Mouse (Mus musculus) adrenal gland, adult (tissue): ENCODE measurements around the gene Senp3.
A peak's percentile ranks its signal among the peaks of the same experiment; 100 is the strongest.
"Not testable (repeated sequence)": the region's sequence is repeated elsewhere in the genome, so short reads cannot be mapped to it uniquely, and the experiment has no call there.

Source experiments
- DNase-seq, 2 experiments: peaks; one replicate each; pipeline ENCODE4 v3.0.0; 2022 to 2023; ENCODE audit warnings: low spot score in 1 of 2; ENCODE audit not compliant: inconsistent age in 2 of 2

The Senp3 gene

DNA sequence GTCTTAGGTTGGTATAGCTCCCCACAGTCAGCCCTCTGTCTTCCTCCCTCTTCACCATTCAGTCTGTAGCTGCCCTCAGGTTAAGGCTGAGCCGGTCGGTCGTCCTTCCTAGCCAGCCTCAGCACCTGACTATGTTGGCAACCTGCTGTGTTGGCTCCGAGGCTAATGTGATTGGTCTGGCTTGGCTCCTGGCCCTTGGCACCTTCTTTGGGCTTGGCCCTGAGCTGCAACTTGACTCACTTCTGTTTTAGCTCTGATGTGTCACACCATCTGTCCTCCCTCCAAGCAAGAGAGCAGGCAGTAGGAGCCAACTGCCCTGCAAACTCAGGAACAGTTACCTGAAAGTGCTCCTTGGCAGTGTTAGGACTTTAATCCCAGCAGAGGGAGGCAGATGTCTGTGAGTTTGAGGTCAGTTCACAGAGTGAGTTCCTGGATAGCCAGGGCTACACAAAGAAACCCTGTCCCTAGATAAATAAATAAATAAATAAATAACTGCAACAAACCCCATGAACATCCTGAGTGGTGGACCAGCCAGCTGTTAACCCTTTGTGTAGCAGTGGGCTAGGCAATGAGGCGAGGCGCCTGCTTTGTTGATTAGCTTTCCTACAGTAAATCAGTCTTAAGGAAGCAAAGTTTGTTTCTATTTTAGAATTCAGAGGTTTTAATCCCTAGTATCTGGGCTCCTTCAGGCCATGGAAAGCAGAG, 25.0 kb upstream of the Senp3 start:
- peak; percentile 89 to 95 for DNase-seq

DNA sequence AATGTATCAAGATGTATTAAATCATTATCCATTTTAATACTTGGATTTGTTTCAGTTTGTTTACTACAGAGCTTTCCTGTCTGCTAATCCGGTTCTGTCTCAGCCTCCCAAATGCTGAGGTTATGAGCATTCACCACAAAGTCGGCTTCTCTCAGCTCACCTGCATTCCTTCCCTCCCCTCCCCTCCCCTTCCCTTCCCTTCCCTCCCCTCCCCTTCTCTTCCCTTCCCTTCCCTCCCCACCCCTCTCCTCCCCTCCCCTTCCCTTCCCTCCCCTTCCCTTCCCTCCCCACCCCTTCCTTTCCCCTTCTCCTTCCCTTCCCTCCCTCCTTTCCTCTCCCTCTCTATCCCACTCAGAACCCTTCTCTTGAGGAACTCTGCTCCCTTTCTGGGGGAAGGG, 22.7 kb upstream of the Senp3 start:
- no peak for DNase-seq

DNA sequence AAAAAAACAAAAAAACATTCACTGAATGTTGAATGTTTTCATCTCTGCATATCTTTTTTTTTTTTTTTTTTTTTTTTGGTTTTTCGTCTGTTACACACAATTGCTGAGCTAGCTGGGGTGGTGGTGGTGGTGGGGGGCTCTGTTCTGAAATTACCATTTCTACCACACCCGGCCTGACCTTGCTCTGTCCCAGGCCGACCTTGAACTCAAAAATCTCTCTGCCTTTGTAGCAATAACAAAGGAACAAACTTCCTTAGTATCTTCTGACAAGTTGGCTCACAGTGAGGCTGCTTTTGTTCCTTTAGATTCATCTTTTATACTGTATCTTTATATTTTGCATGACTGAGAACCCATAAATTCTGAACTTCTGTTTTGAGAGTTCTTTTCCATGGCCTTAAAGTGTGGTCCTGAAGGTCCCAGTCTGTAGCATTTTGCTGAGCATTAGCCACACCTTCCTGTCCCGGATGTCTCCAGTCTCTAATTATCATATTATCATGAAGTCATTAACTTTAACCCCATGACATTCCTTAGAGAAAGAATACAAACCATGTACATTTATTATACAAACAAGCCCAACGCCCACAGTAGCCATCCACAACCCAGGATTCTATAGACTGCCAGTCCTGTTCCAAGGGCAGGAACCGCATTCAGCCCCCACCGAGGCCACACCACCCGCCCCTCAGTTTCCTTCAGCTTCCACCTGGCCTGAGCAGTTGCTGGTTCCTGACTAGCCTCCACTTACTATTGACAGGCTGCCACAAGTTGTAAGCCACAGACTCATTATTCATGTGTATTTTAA, 22.1 kb upstream of the Senp3 start:
- no peak for DNase-seq

DNA sequence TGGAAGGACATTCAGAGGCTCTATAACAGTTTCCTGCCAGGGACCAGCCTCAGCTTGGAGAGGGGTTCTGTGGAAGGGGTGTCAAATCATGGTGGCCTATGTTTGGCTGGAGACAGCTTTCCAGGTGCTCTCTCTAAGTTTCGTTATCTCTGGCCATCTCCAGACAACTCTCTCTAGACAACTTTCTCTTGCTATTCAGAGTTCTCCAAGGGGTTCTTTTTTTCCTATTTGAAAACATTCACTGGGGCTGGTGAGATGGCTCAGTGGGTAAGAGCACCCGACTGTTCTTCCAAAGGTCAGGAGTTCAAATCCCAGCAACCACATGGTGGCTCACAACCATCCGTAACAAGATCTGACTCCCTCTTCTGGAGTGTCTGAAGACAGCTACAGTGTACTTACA, 21.5 kb upstream of the Senp3 start:
- not testable (repeated sequence) for DNase-seq

DNA sequence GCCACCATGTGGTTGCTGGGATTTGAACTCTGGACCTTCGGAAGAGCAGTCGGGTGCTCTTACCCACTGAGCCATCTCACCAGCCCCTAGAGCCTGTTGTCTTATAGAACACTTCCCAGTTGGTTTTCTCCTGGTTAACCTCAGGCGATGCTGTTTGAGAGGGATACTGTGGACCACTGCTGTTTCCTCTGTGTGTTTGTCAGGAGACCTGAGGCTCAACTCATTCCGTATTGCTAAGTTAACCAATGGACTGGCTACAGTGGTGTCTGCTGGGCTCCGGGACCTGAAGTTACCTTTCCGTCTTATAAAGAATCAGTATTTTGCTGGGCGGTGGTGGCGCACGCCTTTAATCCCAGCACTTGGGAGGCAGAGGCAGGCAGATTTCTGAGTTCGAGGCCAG, 21.0 kb upstream of the Senp3 start:
- DNase-seq = not testable (repeated sequence)

DNA sequence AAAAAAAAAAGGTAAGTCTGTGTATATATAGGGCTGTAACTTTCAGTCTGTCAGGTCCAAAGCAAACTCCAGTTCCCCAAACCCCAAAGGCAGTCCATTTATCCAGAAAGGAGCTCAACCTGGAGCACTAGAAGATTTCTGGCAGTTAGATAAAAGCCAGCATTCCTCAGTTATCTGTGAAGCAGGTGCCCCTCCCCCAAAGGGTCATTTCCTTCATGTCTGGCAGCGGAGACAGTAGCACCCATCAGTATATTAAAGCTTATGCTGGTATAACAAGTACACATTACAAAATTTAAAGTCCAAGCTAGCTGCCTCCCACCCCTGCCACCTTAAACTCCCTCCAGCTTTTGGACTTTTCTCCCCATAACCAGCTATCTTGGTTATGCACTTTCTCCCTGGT, 17.7 kb upstream of the Senp3 start:
- peak in 1 of 2 experiments; percentile 53 for DNase-seq

DNA sequence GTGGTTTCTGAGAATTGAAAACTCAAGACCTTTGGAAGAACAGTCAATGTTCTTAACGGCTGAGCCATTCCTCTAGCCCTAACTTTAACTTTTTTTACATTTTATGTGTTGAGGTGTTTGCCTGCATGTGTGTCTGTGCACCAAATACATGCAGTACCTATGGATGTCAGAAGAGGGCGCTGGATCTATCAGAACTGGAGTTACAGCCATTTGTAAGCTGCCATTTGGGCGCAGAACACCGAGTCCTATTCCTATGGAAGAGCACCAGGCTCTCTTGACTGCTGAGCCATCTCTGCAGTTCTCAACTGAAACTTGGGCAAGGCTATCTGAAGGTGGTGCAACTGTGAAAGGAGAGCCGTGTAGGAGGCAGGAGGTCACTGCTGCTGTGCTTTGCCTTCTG, 16.7 kb upstream of the Senp3 start:
- DNase-seq = no peak

DNA sequence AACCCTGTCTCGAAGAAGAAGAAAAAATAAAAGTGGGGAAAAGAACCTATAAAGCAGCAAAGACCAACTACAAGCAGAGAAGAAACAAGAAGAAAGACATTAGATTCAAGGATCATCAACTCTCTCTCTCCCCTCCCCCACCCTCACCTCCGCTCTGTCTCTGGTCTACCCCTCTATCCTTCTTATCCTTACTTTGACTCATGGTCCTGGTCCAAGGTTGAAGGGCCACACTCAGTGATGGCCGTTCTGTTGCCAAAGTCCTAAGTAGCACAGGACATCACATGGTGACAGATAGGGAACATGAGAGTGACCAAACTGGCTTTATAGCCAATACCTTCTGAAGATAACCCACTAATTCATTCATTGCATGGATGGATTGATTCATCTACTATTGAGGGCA, 15.5 kb upstream of the Senp3 start:
- no peak for DNase-seq

DNA sequence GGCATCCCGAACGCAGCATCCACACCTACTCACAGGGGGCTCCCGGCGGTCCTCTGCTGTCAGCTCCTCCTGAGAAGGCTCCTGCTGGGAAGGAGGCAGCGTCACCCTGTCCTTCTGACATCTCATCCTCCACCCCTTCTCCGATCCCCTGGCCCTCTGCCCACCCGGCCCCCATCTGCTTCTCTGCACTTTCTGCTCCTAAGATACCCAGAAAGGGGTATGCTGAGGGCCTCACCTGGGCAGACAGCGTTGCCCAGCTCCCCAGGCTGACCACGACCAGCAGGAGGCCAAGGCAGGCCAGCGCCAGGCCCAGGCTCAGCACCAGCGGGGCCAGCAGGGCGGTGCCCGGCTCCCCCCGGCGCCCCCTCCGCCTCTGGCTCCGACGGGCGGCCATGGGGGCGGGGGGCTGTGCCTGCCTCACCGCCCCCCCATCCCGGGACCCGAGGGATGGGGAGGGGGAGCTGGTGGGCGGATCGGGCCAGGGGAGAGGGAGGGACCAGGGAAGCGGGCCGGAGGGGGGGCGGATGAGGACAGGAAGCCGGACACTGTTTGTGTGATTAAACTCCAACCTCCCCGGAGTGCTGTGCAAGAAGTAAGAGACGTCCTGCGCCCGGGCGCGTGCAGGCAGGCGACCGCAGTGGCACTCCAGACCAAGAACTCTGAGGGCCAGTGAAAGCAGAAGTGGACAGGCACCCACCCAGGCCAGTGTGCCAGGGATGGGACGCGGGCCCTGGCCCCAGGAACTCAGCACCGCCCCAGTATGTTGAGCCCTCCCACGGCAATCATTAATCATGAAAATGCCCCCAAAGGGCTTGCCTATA, 13.7 kb upstream of the Senp3 start, which contains the start of the genes Tnfsf12 and Tnfsfm13:
Gene Tnfsf12, minus strand, starts transcription at position 489 of the 821 bp plus-strand sequence.
Gene Tnfsfm13, minus strand, starts transcription at position 738 of the 821 bp plus-strand sequence.
- DNase-seq = peak; percentile 85 to 95

DNA sequence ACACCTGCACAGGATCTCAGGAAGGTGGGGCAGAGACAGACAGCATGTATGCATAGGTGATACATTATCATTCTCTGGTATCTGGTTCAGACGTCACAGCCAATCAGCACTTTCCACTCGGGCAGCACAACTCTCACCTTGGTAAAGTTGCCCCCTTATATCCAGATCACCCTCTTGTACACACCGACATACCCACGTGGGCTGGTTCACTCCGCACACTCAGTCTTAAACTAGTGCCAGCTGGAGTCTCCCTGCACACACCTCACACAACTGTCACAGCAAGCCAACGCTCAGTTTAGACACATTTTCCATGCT, 13.1 kb upstream of the Senp3 start:
- DNase-seq = no peak

DNA sequence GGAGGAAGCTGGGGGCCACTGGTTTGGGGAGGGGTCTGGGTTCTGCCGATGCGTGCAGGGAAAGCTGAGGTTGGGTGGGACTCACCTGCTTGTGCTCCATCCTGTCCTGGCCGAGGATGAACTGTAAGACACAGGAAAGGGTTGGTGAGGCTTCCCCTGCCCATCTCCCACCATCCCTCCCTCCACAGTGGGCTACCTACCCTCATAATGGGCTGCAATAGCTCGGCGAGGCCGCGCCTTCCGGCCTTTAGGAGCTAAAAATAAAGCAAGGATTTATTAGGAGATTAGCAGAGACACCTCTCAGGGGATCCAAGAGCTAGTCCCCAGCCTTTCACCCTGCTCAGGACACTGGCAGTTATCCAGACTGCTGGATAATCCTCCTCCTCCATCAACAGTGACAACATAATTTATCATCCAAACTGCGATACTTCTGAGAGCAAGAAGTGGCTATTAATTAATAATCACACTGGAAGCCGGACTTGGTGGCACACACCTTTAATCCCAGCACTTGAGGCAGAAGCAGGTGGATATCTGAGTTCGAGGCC, 11.6 kb upstream of the Senp3 start:
- no peak for DNase-seq

DNA sequence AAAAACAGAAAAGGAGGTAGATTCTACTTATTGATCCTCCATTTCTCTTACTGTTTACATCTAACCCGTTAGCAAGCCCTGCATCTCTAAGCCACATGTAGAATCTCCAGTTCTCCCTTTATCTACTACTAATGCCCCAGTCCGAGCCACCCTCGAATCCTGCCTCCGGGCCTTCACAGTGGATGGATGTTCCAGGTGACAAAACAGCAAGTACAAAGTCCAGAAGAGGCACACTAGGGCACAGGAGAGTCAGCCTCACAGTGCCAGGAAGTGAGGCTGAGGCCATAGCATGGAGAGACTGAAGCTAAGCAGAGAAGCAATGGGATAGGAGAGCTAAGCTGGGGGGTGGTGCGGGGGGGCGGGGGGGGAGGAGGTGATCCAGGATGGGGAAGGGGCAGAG, 11.0 kb upstream of the Senp3 start:
- DNase-seq = no peak

DNA sequence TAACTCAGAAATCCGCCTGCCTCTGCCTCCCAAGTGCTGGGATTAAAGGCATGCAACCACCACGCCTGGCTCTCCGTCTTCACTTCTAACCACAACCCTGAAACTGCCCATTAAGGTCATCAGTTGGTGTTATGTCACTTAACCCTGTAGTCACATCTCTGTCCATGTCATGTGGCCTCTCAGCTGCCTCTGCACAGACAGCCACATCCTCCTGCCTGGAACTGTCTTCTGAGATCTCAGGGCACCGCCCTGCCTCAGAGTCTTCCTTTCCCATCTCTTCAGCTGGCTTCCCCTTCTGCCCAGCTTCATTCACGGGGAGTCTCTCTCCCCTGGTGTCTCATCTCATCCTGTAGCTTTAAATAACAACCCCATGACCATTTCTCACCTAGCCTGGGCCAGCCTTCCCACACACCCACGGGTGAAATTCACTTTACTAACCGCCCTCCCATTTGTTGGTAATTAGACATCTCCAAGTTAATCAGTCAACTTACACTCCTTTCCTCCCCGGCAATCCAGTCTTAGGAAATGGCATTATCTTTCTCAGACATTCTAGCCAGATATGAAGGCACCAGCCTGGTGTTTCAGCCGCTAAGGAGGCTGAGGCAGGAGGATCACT, 10.4 kb upstream of the Senp3 start:
- no peak for DNase-seq

DNA sequence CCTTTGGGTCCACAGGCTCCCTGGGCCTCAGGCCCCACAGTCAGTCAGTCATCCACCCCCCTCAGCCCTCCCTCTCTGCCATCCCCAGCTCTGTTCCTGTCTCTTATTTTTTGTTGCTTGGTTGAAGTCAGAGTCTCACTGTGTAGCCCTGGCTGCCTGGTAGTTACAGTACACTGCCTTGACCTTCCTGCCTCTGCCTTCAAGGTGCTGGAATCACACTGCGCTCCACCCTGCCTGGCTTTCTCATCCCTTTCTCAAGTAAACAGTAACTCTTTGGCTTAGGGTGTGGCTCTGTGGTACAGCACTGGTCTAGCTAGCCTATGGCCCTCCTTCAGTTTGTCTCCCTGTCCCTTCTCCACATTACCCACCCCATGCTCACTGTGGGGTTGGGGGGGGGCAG, 8.0 kb upstream of the Senp3 start:
- DNase-seq = no peak

DNA sequence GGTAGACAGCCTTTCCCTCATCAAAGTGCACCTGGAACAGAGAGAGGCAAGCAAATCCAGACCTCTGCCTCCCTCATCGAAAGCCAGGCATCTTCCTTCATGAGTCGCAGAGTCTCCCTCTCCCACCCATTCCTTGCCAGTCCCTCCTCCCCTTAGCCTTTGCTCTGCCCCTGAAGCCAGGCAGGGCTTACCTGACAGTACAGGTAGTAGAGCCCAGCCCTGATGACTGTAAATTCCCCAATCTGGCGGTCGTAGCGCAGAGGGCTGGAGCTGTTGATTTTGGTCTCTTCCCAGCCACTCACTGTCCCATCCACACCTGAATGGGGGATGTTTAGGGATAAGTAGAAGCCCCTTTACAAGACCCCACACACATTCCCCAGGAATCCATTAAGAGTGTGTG, 5.2 kb upstream of the Senp3 start:
- DNase-seq = no peak

DNA sequence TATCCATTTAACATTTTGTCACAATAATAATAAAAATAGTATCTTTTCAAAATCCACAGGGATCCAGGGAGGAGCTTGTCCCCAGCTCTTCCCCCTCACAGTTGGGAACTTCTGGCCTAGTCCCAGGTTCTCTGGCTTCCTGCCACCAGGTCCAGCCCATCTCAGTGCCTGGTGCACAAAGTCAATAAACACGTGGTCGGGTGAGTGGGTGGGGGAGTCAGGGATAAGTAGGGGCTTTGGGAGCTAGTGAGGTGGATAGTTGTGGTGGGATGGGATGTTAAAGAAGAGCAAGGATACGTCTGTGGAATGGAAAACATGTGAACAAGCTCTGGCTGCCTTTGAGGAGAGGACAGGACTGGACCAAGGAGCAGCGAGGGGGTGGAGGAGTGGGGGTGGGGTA, 4.5 kb upstream of the Senp3 start:
- peak; percentile 67 to 81 for DNase-seq

DNA sequence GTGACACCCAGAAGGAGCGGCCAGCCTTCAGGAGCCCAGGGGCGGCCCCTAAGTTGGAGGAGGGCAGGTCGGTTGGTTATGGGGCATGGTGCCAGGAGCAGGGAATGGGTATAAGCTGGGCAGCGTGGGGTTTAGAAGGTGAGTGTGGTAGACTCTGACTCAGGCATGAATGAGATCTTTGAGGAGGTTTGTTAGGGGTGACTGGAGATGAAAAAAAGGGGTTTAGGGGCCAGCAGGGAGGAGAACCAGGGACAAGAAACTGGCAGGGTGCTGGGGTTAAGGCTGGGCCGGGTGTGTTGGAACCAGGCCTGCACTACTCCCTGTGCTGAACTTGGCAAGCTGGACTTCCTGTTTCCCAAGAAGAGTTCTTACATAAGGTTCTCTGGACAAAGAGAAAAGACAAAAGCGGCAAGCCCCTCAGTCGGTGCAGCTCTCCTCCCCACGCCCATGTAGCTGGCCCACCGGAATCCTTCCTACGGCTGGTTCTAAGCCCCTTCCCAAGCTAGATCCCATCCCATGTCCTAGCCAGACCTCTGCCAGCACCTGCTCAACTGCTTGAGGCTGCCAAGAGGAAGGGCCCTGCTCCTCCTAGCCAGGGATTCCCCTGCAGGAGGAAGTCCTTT, 3.8 kb upstream of the Senp3 start, which contains the start of gene Tnfsf13:
Gene Tnfsf13, minus strand, starts transcription at position 259 of the 623 bp plus-strand sequence.
- peak; percentile 80 to 95 for DNase-seq

DNA sequence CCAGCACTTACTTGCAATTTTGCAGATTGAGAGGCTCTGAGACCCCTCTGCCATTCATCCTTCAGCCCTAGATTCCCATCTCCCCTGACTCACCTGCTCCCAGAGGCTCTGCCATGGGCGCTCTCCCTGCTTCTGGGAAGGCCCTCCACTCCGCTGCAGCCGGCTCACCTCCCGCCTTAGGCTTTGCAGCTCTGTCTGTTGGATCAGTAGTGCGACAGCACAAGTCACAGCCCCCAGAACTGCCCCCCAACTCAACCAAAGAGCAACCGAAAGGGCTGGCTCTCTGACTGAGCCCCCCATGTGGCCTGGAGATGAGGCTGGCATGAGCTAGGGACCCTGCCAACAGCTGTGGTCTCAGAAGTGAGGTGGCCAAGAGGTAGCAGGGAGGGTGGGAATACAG, 3.1 kb upstream of the Senp3 start:
- DNase-seq = no peak

DNA sequence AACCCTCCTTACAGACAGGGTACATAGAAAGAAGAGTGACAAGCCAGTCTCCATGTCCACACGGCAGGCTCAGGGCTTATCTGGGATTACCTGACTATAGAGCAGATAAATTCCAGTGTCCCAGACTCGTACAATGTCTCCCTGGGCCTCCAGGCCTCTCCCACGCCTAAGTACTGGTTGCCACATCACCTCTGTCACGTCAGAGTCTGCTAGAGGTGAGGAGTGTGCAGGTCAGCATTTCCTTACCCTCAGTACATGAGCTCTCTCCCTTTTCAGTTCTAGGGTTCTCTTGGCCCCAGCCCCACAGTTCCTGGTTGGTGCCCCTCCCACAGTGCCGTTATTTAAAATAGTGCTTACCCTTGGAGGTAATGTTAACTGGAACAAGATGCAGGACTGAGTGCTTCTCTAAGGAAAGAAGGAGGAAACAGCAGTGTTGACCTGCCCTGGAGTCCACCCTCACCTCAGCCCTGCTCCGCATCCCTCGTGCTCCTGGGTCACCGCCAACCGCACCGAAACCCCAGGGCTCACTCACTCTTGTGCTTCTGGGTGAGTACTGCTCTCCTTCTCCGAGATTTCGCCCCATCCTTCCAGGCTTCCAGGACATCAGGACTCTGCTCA, 2.4 kb upstream of the Senp3 start:
- DNase-seq = peak; percentile 42 to 54

DNA sequence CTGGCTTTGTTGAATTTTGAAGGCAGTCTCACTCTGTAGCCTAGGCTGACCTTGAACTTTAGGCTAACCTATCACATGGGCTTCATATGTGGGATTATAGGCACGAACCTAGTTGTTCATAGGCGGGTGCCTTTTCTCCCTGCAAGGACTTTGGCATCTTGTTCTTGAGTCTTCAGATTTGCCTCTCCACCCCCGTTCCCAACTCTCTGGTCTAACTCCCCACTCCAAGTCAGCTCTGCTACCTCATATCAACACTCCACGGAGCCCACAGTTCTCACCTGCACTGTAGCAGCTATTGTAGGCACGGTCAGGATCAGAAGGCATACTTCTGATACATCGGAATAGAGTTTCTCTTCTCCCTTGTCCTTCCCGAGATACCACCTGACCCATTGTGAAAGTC, 1.7 kb upstream of the Senp3 start:
- peak in 1 of 2 experiments; percentile 54 for DNase-seq
